Mouse (Mus musculus): Measurements from ENCODE around the gene Cct4.

Cct4 gene

GRCm38 (mm10) chr11:22990393-22991126 is at the start of gene Cct4:
Gene Cct4, plus strand, starts transcription at chr11:22990519.
- peak; percentile 91 for DNase-seq

GRCm38 (mm10) chr11:22949101-22949500 is 41.2 kb upstream of the Cct4 start:
- DNase-seq = no peak

- peak; percentile 71 for DNase-seq
These were observed 40.2 kb upstream of the Cct4 start for GRCm38 (mm10) chr11:22950131-22950530.

GRCm38 (mm10) chr11:22952668-22953067 is 37.7 kb upstream of the Cct4 start:
- DNase-seq = no peak

- DNase-seq = no peak
These were observed 34.0 kb upstream of the Cct4 start for GRCm38 (mm10) chr11:22956346-22956745.

- peak; percentile 85 for DNase-seq
These were observed 33.5 kb upstream of the Cct4 start for GRCm38 (mm10) chr11:22956830-22957229.

- DNase-seq = peak; percentile 29
These were observed 32.4 kb upstream of the Cct4 start for GRCm38 (mm10) chr11:22957791-22958374.

- no peak for DNase-seq
These were observed 28.2 kb upstream of the Cct4 start for GRCm38 (mm10) chr11:22962101-22962500.

GRCm38 (mm10) chr11:22964401-22964800 is 25.9 kb upstream of the Cct4 start:
- no peak for DNase-seq

GRCm38 (mm10) chr11:22965503-22965902 is 24.8 kb upstream of the Cct4 start:
- DNase-seq = peak; percentile 43

- no peak for DNase-seq
These were observed 20.8 kb upstream of the Cct4 start for GRCm38 (mm10) chr11:22969486-22969885.

GRCm38 (mm10) chr11:22970546-22970945 is 19.8 kb upstream of the Cct4 start:
- no peak for DNase-seq

GRCm38 (mm10) chr11:22971835-22972709 is 18.2 kb upstream of the Cct4 start, which contains the start of gene Zrsr1:
Gene Zrsr1, plus strand, starts transcription at chr11:22972005.
- peak; percentile 63 for DNase-seq

GRCm38 (mm10) chr11:22972746-22973526 is 17.4 kb upstream of the Cct4 start:
- DNase-seq = peak; percentile 83

GRCm38 (mm10) chr11:22973599-22973998 is 16.7 kb upstream of the Cct4 start:
- DNase-seq = no peak

GRCm38 (mm10) chr11:22978215-22978614 is 12.1 kb upstream of the Cct4 start:
- DNase-seq = no peak

- DNase-seq = no peak
These were observed 11.6 kb upstream of the Cct4 start for GRCm38 (mm10) chr11:22978711-22979110.

- DNase-seq = no peak
These were observed 11.1 kb upstream of the Cct4 start for GRCm38 (mm10) chr11:22979221-22979620.

GRCm38 (mm10) chr11:22981041-22981440 is 9.3 kb upstream of the Cct4 start:
- no peak for DNase-seq

GRCm38 (mm10) chr11:22981543-22981950 is 8.8 kb upstream of the Cct4 start:
- no peak for DNase-seq

GRCm38 (mm10) chr11:22981984-22982757 is 8.1 kb upstream of the Cct4 start, which contains the start of the genes Gm28048 and Commd1:
Gene Gm28048, minus strand, starts transcription at chr11:22982090.
Gene Commd1, minus strand, starts transcription at chr11:22982382.
- DNase-seq = peak; percentile 99

GRCm38 (mm10) chr11:22982846-22983245 is 7.5 kb upstream of the Cct4 start:
- DNase-seq = no peak
